Mouse (Mus musculus) right cerebral cortex, adult 18-20 months (tissue): ENCODE data around the gene Prpsap1.
"Not testable (repeated sequence)": the region's sequence is repeated elsewhere in the genome, so short reads cannot be mapped to it uniquely, and the experiment has no call there.

Source experiments
- DNase-seq: peaks from one replicate; pipeline ENCODE4 v3.0.0; 2022; ENCODE audit warnings: mixed read lengths

The Prpsap1 gene

GRCm38 (mm10) chr11:116481776-116482175 is 12.2 kb downstream of the Prpsap1 start:
- no peak for DNase-seq

GRCm38 (mm10) chr11:116480975-116481374 is 13.0 kb downstream of the Prpsap1 start:
- no peak for DNase-seq

GRCm38 (mm10) chr11:116479832-116480231 is 14.2 kb downstream of the Prpsap1 start:
- DNase-seq, result no peak

- DNase-seq, result no peak
These were observed 15.0 kb downstream of the Prpsap1 start for GRCm38 (mm10) chr11:116478978-116479377.

- DNase-seq, result no peak
These were observed 16.7 kb downstream of the Prpsap1 start for GRCm38 (mm10) chr11:116477160-116477759.

- no peak for DNase-seq
These were observed 17.3 kb downstream of the Prpsap1 start for GRCm38 (mm10) chr11:116476696-116477095.

- DNase-seq, result peak; percentile 28
These were observed 18.0 kb downstream of the Prpsap1 start for GRCm38 (mm10) chr11:116476041-116476440.

- DNase-seq, result peak; percentile 18
These were observed 21.7 kb downstream of the Prpsap1 start for GRCm38 (mm10) chr11:116472275-116472674.

GRCm38 (mm10) chr11:116470896-116471295 is 23.1 kb downstream of the Prpsap1 start:
- no peak for DNase-seq

GRCm38 (mm10) chr11:116470249-116470648 is 23.8 kb downstream of the Prpsap1 start:
- DNase-seq, result no peak

- not testable (repeated sequence) for DNase-seq
These were observed 25.7 kb downstream of the Prpsap1 start for GRCm38 (mm10) chr11:116468338-116468737.

GRCm38 (mm10) chr11:116466141-116466540 is 27.9 kb downstream of the Prpsap1 start, which contains the start of gene Qrich2:
Qrich2 (minus strand) TSS chr11:116466241.
- no peak for DNase-seq

GRCm38 (mm10) chr11:116463833-116464232 is 30.2 kb downstream of the Prpsap1 start:
- peak; percentile 76 for DNase-seq

GRCm38 (mm10) chr11:116463338-116463737 is 30.7 kb downstream of the Prpsap1 start:
- DNase-seq, result no peak

GRCm38 (mm10) chr11:116459786-116460185 is 34.2 kb downstream of the Prpsap1 start:
- DNase-seq, result no peak

GRCm38 (mm10) chr11:116456234-116456633 is 37.8 kb downstream of the Prpsap1 start:
- DNase-seq, result no peak

- no peak for DNase-seq
These were observed 40.1 kb downstream of the Prpsap1 start for GRCm38 (mm10) chr11:116453889-116454288.

GRCm38 (mm10) chr11:116449341-116449740 is 44.7 kb downstream of the Prpsap1 start:
- no peak for DNase-seq

- DNase-seq, result no peak
These were observed 46.2 kb downstream of the Prpsap1 start for GRCm38 (mm10) chr11:116447822-116448221.

- DNase-seq, result no peak
These were observed 47.6 kb downstream of the Prpsap1 start for GRCm38 (mm10) chr11:116446308-116446887.

- DNase-seq, result peak; percentile 88
These were observed 48.2 kb downstream of the Prpsap1 start for GRCm38 (mm10) chr11:116445596-116446307.

GRCm38 (mm10) chr11:116443935-116444334 is 50.1 kb downstream of the Prpsap1 start:
- DNase-seq, result no peak

GRCm38 (mm10) chr11:116443311-116443710 is 50.7 kb downstream of the Prpsap1 start:
- no peak for DNase-seq

- DNase-seq, result no peak
These were observed 51.2 kb downstream of the Prpsap1 start for GRCm38 (mm10) chr11:116442867-116443177.
